Mouse (Mus musculus) forebrain, embryonic 13.5 days (tissue): Measurements from ENCODE around the gene Sstr2. TPM values are rescaled to one million over a fixed set of nuclear protein-coding genes. Genes with fewer than 3 reads are reported as not detected.

ENCODE experiments used
- ATAC-seq: fragments of 200-750 bp; cut with Nextera tagmentation; 2 replicates; pipeline ENCODE4 v1.8.0; 2017
- H3K27ac ChIP-seq: fragments of 300-500 bp; sonication (generic); 2 replicates; pipeline ENCODE4 v1.5.1; 2015; ENCODE audit warnings: inconsistent platforms, mild to moderate bottlenecking, moderate library complexity
- H3K27me3 ChIP-seq: fragments of 300-500 bp; sonication (generic); 2 replicates; pipeline ENCODE4 v1.6.1; 2015; ENCODE audit warnings: mild to moderate bottlenecking, inconsistent platforms
- H3K36me3 ChIP-seq: fragments of 300-500 bp; sonication (generic); 2 replicates; pipeline ENCODE4 v1.6.1; 2015; ENCODE audit warnings: mild to moderate bottlenecking, inconsistent platforms; ENCODE audit not compliant: poor library complexity, severe bottlenecking
- H3K4me1 ChIP-seq: fragments of 300-500 bp; sonication (generic); 2 replicates; pipeline ENCODE4 v1.6.1; 2015; ENCODE audit warnings: inconsistent platforms
- H3K4me2 ChIP-seq: fragments of 300-500 bp; sonication (generic); 2 replicates; pipeline ENCODE4 v1.6.1; 2015; ENCODE audit warnings: inconsistent platforms, mild to moderate bottlenecking, moderate library complexity
- H3K4me3 ChIP-seq: fragments of 300-500 bp; sonication (generic); 2 replicates; pipeline ENCODE4 v1.5.1; 2015; ENCODE audit warnings: mild to moderate bottlenecking, inconsistent platforms
- H3K9ac ChIP-seq: fragments of 300-500 bp; sonication (generic); 2 replicates; pipeline ENCODE4 v1.6.1; 2015; ENCODE audit warnings: mild to moderate bottlenecking, inconsistent platforms
- H3K9me3 ChIP-seq: fragments of 300-500 bp; sonication (generic); replicated peaks from 2 replicates; pipeline ENCODE4 v1.6.1; 2016; ENCODE audit warnings: inconsistent platforms
- WGBS: fragments of 180-500 bp; shearing (Covaris S2); methylation state at CpG from one replicate; pipeline ENCODE4 v1.1.7; 2015; 5-methylcytosine and 5-hydroxymethylcytosine counted together
- polyA plus RNA-seq: library from polyadenylated mRNA; unstranded; fragments of >200 nt; fragmentation: Nextera tagmentation; extraction: Ambion mirVana; gene quantifications from 2 replicates; pipeline ENCODE4 v1.2.1, GENCODE M21; 2015

The Sstr2 gene
- polyA plus RNA-seq, 1 experiment from 2014 or later, result 78.0 TPM

DNA sequence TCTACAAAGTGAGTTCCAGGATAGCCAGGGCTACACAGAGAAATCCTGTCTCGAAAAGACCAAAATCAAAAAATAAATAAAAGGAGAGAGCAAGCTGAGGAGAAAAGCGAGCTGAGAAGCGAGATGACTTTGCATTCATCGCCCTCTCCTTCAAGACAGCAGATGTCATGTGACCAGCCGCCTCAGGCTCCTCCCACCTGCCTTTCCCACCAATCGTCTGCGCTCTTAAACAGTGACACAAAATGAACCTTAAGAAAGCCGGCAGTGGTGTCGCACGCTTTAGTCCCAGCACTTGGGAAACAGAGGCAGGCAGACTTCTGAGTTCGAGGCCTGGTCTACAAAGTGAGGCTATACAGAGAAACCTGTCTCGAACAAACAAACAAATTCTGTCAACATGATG, 11.6 kb upstream of the Sstr2 start:
- Histone ChIP-seq H3K4me1 (peaks cover 28% of the 10 kb centered on the region), H3K9me3 (no peaks in the 10 kb centered on the region), H3K27ac (no peak overlapping the region), H3K4me3 (no peak overlapping the region), H3K9ac (no peak overlapping the region), H3K27me3 (no peaks in the 10 kb centered on the region), H3K4me2 (no peak overlapping the region), H3K36me3 (no peaks in the 10 kb centered on the region)
- no peak for ATAC-seq
- WGBS, result 93% methylated on average over 12 of the region's 12 CpGs

DNA sequence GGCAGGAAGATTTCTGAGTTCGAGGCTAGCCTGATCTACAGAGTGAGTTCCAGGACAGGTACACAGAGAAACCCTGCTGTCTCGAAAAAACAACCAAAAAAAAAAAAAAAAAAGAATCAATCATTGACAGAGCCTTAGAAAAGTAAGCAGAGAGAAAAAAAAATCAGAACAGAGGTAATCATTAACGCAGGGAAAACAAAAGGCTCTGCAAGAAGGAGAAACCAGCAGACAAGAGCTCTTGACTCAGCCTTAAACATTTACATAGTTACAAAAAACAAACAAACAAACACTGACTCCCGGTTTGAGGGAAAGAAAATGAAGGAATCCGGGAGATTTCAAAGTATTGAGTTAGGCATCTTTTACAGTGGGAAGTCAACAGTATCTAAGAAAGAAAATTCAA, 9.6 kb upstream of the Sstr2 start:
- Histone ChIP-seq H3K27ac (no peak overlapping the region), H3K4me3 (no peak overlapping the region), H3K36me3 (no peaks in the 10 kb centered on the region), H3K27me3 (no peaks in the 10 kb centered on the region; the same call in 1 of the 2 replicates), H3K9ac (no peak overlapping the region), H3K4me2 (no peak overlapping the region), H3K9me3 (no peaks in the 10 kb centered on the region), H3K4me1 (peaks cover 19% of the 10 kb centered on the region)
- WGBS, result 83% methylated on average over 5 of the region's 5 CpGs
- no peak for ATAC-seq

DNA sequence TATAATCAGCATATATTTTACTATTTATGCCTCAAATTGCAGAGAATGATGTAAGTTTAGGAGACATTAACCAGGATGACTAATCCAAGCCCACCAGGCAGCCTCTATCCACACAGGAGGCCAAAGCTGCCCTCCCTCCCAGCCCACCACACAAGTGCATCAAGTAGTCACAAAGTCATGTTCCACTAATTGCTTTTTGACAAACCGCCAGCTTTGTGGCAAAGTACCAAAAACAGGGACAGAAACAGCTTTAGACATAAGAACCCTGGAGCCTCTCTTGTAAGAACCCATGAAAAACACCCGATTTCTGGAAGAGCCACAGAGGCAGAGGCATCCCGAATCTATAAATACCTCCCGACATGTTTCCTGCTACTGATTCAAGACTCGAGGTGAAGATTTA, 8.9 kb upstream of the Sstr2 start:
- Histone ChIP-seq H3K36me3 (no peaks in the 10 kb centered on the region), H3K4me3 (no peak overlapping the region), H3K27ac (0 out of 2 replicates have a peak overlapping the region, but pooled peaks have one; percentile 16), H3K4me1 (peaks cover 19% of the 10 kb centered on the region), H3K4me2 (no peak overlapping the region), H3K27me3 (no peaks in the 10 kb centered on the region; the same call in 1 of the 2 replicates), H3K9ac (no peak overlapping the region), H3K9me3 (no peaks in the 10 kb centered on the region)
- ATAC-seq, result no peak
- 77% methylated on average over 5 of the region's 5 CpGs for WGBS

DNA sequence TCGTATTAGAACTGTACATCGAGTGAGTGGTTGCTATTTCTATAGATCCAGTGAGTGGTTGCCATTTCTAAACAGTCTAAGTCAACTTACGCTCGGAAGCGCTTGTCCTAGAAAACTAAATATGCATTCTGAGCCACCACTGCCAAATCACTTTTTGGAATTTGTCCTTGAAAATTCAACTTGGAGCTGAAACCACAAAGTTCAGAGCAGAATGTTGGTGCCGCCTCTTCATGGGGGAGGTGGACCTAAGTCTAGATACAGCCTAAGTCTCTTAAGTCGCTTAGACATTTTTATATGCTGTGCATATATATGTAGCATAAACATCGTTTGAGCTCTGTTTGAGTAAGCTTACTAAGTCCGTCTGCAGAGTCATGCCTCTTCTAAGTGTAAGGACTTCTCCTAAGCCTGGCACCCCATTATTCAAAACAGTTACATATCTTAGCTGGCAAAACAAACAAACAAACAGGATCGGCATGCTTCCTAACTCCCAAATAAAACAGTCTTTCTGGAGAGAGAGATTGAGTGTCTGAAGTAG, 8.0 kb upstream of the Sstr2 start:
- Histone ChIP-seq H3K27me3 (no peaks in the 10 kb centered on the region; the same call in 1 of the 2 replicates), H3K27ac (peak overlapping the region; percentile 83), H3K4me2 (no peak overlapping the region), H3K9ac (no peak overlapping the region), H3K4me3 (no peak overlapping the region), H3K4me1 (peaks cover 19% of the 10 kb centered on the region), H3K36me3 (no peaks in the 10 kb centered on the region), H3K9me3 (no peaks in the 10 kb centered on the region)
- no peak for ATAC-seq
- WGBS, result 90% methylated on average over 10 of the region's 10 CpGs

- WGBS, result 21% methylated on average over 24 of the region's 24 CpGs
- H3K9ac ChIP-seq, result 0 out of 2 replicates have a peak overlapping the region, but pooled peaks have one; percentile 38
- peak; percentile 77 for ATAC-seq
These were observed 7.2 kb upstream of the Sstr2 start for GRCm38 (mm10) chr11:113611664-113612611.

DNA sequence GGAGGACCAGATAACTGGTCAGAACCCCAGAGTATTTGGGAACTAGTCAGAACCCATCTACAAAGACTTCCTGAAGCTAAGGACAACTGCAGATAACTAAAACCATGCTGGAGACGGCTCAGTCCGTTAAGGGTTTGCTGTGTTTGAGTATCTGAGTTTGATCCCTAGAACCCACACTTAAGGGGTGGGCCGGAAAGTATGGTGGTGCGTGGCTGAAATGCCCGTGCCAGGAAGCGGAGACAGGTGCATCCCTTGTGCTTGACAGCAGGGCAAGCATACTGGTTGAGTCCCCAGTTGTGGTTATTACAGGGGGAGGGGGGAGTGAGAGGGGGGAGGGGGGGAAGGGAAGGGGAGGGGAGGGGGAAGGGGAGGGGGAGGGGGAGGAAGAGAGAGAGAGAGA, 4.7 kb upstream of the Sstr2 start:
- H3K4me3 ChIP-seq, result no peak overlapping the region
- H3K9ac ChIP-seq, result no peak overlapping the region
- H3K27ac ChIP-seq, result no peak overlapping the region
- no peaks in the 10 kb centered on the region for H3K9me3 ChIP-seq
- no peak for ATAC-seq
- peaks cover 41% of the 10 kb centered on the region for H3K4me1 ChIP-seq
- 85% methylated on average over 6 of the region's 6 CpGs for WGBS
- H3K27me3 ChIP-seq, result peaks cover 22% of the 10 kb centered on the region
- no peak overlapping the region for H3K4me2 ChIP-seq
- no peaks in the 10 kb centered on the region for H3K36me3 ChIP-seq

More at GRCm38 (mm10) chr11:113611664-113612611, 7.2 kb upstream of the Sstr2 start:
- H3K4me1 ChIP-seq, result peaks cover 19% of the 10 kb centered on the region
- peak overlapping the region; percentile 15 for H3K4me2 ChIP-seq
- H3K27me3 ChIP-seq, result no peaks in the 10 kb centered on the region; the same call in 1 of the 2 replicates
- H3K27ac ChIP-seq, result peak overlapping the region; percentile 83
- H3K9me3 ChIP-seq, result no peaks in the 10 kb centered on the region
- no peak overlapping the region for H3K4me3 ChIP-seq
- H3K36me3 ChIP-seq, result no peaks in the 10 kb centered on the region

- Histone ChIP-seq H3K27ac (no peak overlapping the region), H3K27me3 (peaks cover 45% of the 10 kb centered on the region), H3K4me1 (peaks cover 49% of the 10 kb centered on the region), H3K4me3 (no peak overlapping the region), H3K4me2 (peak overlapping the region; percentile 91; the same call in 1 of the 2 replicates), H3K36me3 (no peaks in the 10 kb centered on the region), H3K9ac (no peak overlapping the region), H3K9me3 (no peaks in the 10 kb centered on the region)
- ATAC-seq, result no peak
- 45% methylated on average over 14 of the region's 14 CpGs for whole genome bisulfite sequencing
These were observed 1.8 kb upstream of the Sstr2 start for GRCm38 (mm10) chr11:113617132-113617911.

DNA sequence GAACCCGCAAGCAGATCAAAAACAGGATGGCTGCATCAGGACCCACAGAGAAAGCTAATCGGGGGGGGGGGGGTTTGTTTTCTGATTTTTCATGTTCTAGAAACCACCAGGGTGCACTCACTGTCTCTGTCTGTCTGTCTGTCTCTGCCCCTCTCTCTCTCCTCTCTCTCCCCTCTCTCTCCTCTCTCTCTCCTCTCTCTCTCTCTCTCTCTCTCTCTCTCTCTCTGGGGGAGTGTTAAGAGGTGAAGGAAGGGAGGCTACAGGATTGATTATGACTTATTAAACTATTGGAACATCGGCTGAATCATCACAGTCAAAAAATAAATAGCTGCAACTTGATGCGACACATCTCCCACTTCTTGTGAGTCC, 855 bp upstream of the Sstr2 start:
- Histone ChIP-seq H3K4me2 (peak overlapping the region; percentile 91), H3K4me3 (peak overlapping the region; percentile 65), H3K27me3 (peaks cover 45% of the 10 kb centered on the region), H3K27ac (peak overlapping the region; percentile 72; the same call in 1 of the 2 replicates), H3K36me3 (no peaks in the 10 kb centered on the region), H3K4me1 (peaks cover 52% of the 10 kb centered on the region), H3K9ac (peak overlapping the region; percentile 78), H3K9me3 (no peaks in the 10 kb centered on the region)
- 27% methylated on average over 4 of the region's 4 CpGs for WGBS
- no peak for ATAC-seq

DNA sequence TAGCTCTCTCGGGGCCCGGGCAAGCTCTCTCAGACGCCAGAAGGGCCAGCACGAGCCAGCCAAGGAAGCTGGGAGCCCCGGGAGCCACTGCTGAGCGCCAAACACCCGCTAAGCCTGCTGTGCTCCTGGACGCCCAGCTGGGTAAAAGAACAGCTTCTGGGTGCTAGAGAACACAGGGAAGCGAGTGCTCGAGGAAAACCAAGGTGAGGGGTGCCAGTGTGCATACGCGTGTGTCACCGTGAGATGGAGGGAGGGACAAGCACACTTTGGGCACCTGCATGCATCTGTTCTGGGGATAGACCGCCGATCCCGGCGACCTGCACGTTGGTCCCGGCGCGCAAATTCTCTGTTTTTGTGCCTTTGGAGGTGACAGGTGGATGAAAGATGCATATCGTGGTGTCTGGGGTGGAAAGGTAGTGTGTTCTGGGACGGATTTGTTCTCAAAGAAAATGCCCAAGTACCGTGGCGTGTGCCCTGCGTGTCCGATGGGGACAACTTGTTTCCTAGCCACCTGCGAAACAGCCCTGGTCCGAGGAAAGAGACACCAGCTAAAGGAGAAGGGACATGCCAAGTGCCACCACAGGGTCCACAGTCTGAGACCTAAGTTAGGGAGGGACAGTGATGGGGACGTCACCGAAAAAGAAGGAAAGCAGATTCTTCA, 408 bp downstream of the Sstr2 start:
- peaks cover 6% of the 10 kb centered on the region for H3K36me3 ChIP-seq
- 1% methylated on average over 31 of the region's 31 CpGs for WGBS
- H3K9ac ChIP-seq, result peak overlapping the region; percentile 78
- peaks cover 52% of the 10 kb centered on the region for H3K4me1 ChIP-seq
- no peak for ATAC-seq
- no peaks in the 10 kb centered on the region for H3K9me3 ChIP-seq
- peak overlapping the region; percentile 65 for H3K4me3 ChIP-seq
- peak overlapping the region; percentile 91 for H3K4me2 ChIP-seq
- peaks cover 45% of the 10 kb centered on the region for H3K27me3 ChIP-seq
- peak overlapping the region; percentile 72 for H3K27ac ChIP-seq

DNA sequence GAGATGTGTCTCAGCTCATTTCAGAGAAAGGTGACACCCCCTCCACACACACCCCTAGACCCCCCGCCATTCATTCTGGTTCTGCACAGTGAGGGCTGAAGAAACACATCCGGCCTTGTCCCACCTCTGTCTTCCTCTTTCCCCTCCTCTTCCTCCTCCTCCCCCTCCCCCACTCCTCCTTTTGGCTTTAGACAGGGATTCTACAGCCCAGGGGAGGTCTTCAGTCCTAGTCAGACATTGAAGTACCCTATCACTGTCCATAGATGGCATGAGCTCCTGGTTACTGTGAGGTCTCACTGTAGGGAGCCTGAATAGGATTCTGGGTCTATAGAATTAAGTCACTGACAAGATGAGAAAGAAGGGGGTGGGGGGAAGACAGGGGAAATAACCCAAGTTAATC, 1.9 kb downstream of the Sstr2 start:
- no peaks in the 10 kb centered on the region for H3K9me3 ChIP-seq
- WGBS, result 46% methylated on average over 2 of the region's 2 CpGs
- no peak overlapping the region for H3K27ac ChIP-seq
- peaks cover 45% of the 10 kb centered on the region for H3K27me3 ChIP-seq
- H3K4me1 ChIP-seq, result peaks cover 52% of the 10 kb centered on the region
- H3K9ac ChIP-seq, result peak overlapping the region; percentile 78
- ATAC-seq, result no peak
- peak overlapping the region; percentile 65 for H3K4me3 ChIP-seq
- H3K4me2 ChIP-seq, result peak overlapping the region; percentile 91
- peaks cover 18% of the 10 kb centered on the region for H3K36me3 ChIP-seq

- Histone ChIP-seq H3K4me1 (peaks cover 52% of the 10 kb centered on the region), H3K27ac (no peak overlapping the region), H3K36me3 (peaks cover 18% of the 10 kb centered on the region), H3K4me2 (peak overlapping the region; percentile 91), H3K9me3 (no peaks in the 10 kb centered on the region), H3K9ac (no peak overlapping the region), H3K27me3 (peaks cover 45% of the 10 kb centered on the region), H3K4me3 (no peak overlapping the region)
- 87% methylated on average over 4 of the region's 4 CpGs for WGBS
- ATAC-seq, result no peak
These were observed 2.9 kb downstream of the Sstr2 start for GRCm38 (mm10) chr11:113622028-113622427.
